Comparison of ENCODE assay signal across 21 mouse cellular contexts in the genomic region with DNA sequence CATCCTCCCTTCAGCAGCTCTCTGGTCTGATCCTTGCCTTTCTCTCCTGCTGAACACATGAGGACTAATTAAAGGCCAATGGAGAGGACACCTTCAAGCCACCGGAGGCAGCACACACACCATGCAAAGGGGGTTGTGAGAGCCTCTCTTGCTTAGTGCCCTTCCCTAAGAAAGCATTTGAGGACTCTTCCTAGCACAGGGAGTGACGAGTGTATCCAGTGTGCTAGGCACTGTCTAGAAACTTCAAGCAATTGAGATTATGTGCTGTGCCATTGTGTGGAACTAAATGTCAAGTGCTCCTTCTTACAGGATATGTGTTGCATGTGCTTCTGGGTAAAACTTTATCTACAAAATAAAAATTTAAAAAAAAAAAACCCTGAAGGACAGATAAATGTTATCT.
A peak's percentile ranks its signal among the peaks of the same experiment; 100 is the strongest.
DNase-seq lines count a peak whose midpoint lies in the region; ATAC-seq and TF ChIP-seq lines count a peak whose summit lies in the region.
"Had no signal": no experiment of that assay in that cellular context is flagged by ENCODE, and none has a peak within 500 bp of the region (broad histone marks: within the 10 kb centered on the region; RNA-seq: fewer than 3 reads in every experiment).

No protein-coding gene starts in this region.

- TF ChIP-seq POLR2A in heart, adult 2 months (IDR thresholded peaks at IDR 0.05; ENCODE audit: insufficient read depth, low read depth, low read length) = no peak
- TF ChIP-seq POLR2A in MEL (IDR thresholded peaks at IDR 0.05; ENCODE audit: control insufficient read depth in 1 of 2, insufficient read depth in 1 of 2, low read depth in 1 of 2, low read length in 2 of 2, poor library complexity in 1 of 2) = no peak

- intact Hi-C loops in heart, adult 2 months (cut with DNase I) = no loop called here

- H3K36me3 ChIP-seq in heart, postnatal 0 days (replicated peaks; ENCODE audit: control insufficient read depth, insufficient read depth, low read length) = no peaks in the 10 kb centered on the region
- H3K36me3 ChIP-seq in heart, adult 2 months (ENCODE audit: control insufficient read depth, insufficient read depth, low read length) = no peaks in the 10 kb centered on the region
- no peaks in the 10 kb centered on the region for H3K36me3 ChIP-seq in lung, postnatal 0 days (ENCODE audit: insufficient read depth, low read length)
- no peaks in the 10 kb centered on the region for H3K36me3 ChIP-seq in MEL (ENCODE audit: control insufficient read depth in 1 of 2, insufficient read depth in 2 of 2, low read length in 2 of 2)
- H3K36me3 ChIP-seq in forebrain, postnatal 0 days (ENCODE audit: insufficient read depth) = no peaks in the 10 kb centered on the region
- H3K36me3 ChIP-seq: embryonic facial prominence, embryonic 12.5 days; forebrain, embryonic 15.5 days; G1E; heart, embryonic 15.5 days; hindbrain, embryonic 10.5 days; hindbrain, embryonic 15.5 days had no signal

- H3K27ac ChIP-seq in heart, postnatal 0 days (ENCODE audit: low read depth) = no peak overlapping the region
- no peak overlapping the region for H3K27ac ChIP-seq in heart, adult 2 months
- H3K27ac ChIP-seq in lung, postnatal 0 days (ENCODE audit: low read length) = no peak overlapping the region
- no peak overlapping the region for H3K27ac ChIP-seq in MEL (ENCODE audit: control insufficient read depth, low read depth, low read length)
- no peak overlapping the region for H3K27ac ChIP-seq in forebrain, postnatal 0 days (ENCODE audit: low read depth, low read length)
- H3K27ac ChIP-seq: embryonic facial prominence, embryonic 12.5 days; forebrain, embryonic 15.5 days; heart, embryonic 15.5 days; hindbrain, embryonic 10.5 days; hindbrain, embryonic 15.5 days had no signal

- no peaks in the 10 kb centered on the region for H3K9me3 ChIP-seq in heart, postnatal 0 days (replicated peaks; ENCODE audit: control insufficient read depth, low read length)
- no peaks in the 10 kb centered on the region for H3K9me3 ChIP-seq in lung, postnatal 0 days (ENCODE audit: low read length)
- H3K9me3 ChIP-seq in MEL (replicated peaks; ENCODE audit: insufficient read depth, low read length) = no peaks in the 10 kb centered on the region
- H3K9me3 ChIP-seq in forebrain, postnatal 0 days (ENCODE audit: low read length) = no peaks in the 10 kb centered on the region
- H3K9me3 ChIP-seq: embryonic facial prominence, embryonic 12.5 days; forebrain, embryonic 15.5 days; G1E; heart, embryonic 15.5 days; hindbrain, embryonic 10.5 days; hindbrain, embryonic 15.5 days had no signal

- H3K4me1 ChIP-seq in heart, postnatal 0 days (ENCODE audit: control insufficient read depth, insufficient read depth) = no peaks in the 10 kb centered on the region
- no peaks in the 10 kb centered on the region for H3K4me1 ChIP-seq in heart, adult 2 months (ENCODE audit: control insufficient read depth, insufficient read depth, low read length)
- H3K4me1 ChIP-seq in lung, postnatal 0 days (ENCODE audit: insufficient read depth, low read depth, low read length) = no peaks in the 10 kb centered on the region
- no peaks in the 10 kb centered on the region for H3K4me1 ChIP-seq in MEL (ENCODE audit: control insufficient read depth in 1 of 2, insufficient read depth in 2 of 2, low read length in 2 of 2)
- H3K4me1 ChIP-seq in forebrain, postnatal 0 days (ENCODE audit: insufficient read depth) = peaks cover 3% of the 10 kb centered on the region; the same call in 1 of the 2 replicates
- H3K4me1 ChIP-seq: embryonic facial prominence, embryonic 12.5 days; heart, embryonic 15.5 days; hindbrain, embryonic 10.5 days had no signal

- TF ChIP-seq EP300 in heart, postnatal 0 days (IDR thresholded peaks at IDR 0.05; ENCODE audit: low read depth) = no peak
- TF ChIP-seq EP300 in heart, adult 2 months (IDR thresholded peaks at IDR 0.05; ENCODE audit: insufficient read depth, low read depth, low read length) = no peak
- TF ChIP-seq EP300 in lung, postnatal 0 days (IDR thresholded peaks at IDR 0.05) = peak; percentile 77; the same call in 1 of the 2 replicates
- TF ChIP-seq EP300 in MEL (IDR thresholded peaks at IDR 0.05; ENCODE audit: low read depth in 1 of 2, low read length in 2 of 2) = no peak

- H3K79me2 ChIP-seq in heart, adult 2 months (replicated peaks; ENCODE audit: control insufficient read depth, insufficient read depth, low read length) = no peaks in the 10 kb centered on the region
- no peaks in the 10 kb centered on the region for H3K79me2 ChIP-seq in MEL (ENCODE audit: control insufficient read depth, insufficient read depth, low read length, poor library complexity)

- 0 out of 2 replicates have a peak, but pooled peaks have one; percentile 2 for TF ChIP-seq CTCF in heart, postnatal 0 days (IDR thresholded peaks at IDR 0.05; ENCODE audit: low read depth)
- no peak for TF ChIP-seq CTCF in heart, adult 2 months (IDR thresholded peaks at IDR 0.05)
- TF ChIP-seq CTCF in lung, postnatal 0 days (IDR thresholded peaks at IDR 0.05) = peak; percentile 45
- peak in 2 of 3 experiments; percentile 1 to 21; a peak in 3 of 6 replicates for TF ChIP-seq CTCF in MEL (IDR thresholded peaks at IDR 0.05 in 2 of 3, conservative IDR thresholded peaks at IDR 0.05 in 1 of 3; ENCODE audit: control insufficient read depth in 1 of 3, insufficient read depth in 1 of 3, low read depth in 2 of 3, low read length in 3 of 3, poor library complexity in 1 of 3, severe bottlenecking in 1 of 3)
- no peak for TF ChIP-seq CTCF in forebrain, postnatal 0 days (IDR thresholded peaks at IDR 0.05; ENCODE audit: low read depth)

- no peak overlapping the region for H3K9ac ChIP-seq in heart, postnatal 0 days (replicated peaks; ENCODE audit: low read depth, low read length)
- no peak overlapping the region for H3K9ac ChIP-seq in heart, adult 2 months (ENCODE audit: low read depth, low read length)
- H3K9ac ChIP-seq in lung, postnatal 0 days (replicated peaks; ENCODE audit: low read depth) = no peak overlapping the region
- H3K9ac ChIP-seq in MEL (ENCODE audit: control insufficient read depth, low read depth, low read length, poor library complexity, severe bottlenecking) = no peak overlapping the region
- H3K9ac ChIP-seq in forebrain, postnatal 0 days = no peak overlapping the region
- H3K9ac ChIP-seq: embryonic facial prominence, embryonic 12.5 days; forebrain, embryonic 15.5 days; heart, embryonic 15.5 days; hindbrain, embryonic 15.5 days had no signal

- no peaks in the 10 kb centered on the region for H3K27me3 ChIP-seq in heart, postnatal 0 days (ENCODE audit: control insufficient read depth, insufficient read depth, low read length)
- no peaks in the 10 kb centered on the region for H3K27me3 ChIP-seq in heart, adult 2 months (ENCODE audit: control insufficient read depth, insufficient read depth, low read length)
- H3K27me3 ChIP-seq in lung, postnatal 0 days (replicated peaks; ENCODE audit: insufficient read depth, low read length) = no peaks in the 10 kb centered on the region
- H3K27me3 ChIP-seq in MEL (ENCODE audit: control insufficient read depth in 1 of 2, insufficient read depth in 2 of 2, low read length in 2 of 2) = peaks cover 0 to 2% of the 10 kb centered on the region in 2 experiments; a peak in 3 of 4 replicates
- no peaks in the 10 kb centered on the region for H3K27me3 ChIP-seq in forebrain, postnatal 0 days (ENCODE audit: insufficient read depth, low read length)
- H3K27me3 ChIP-seq: forebrain, embryonic 15.5 days; hindbrain, embryonic 15.5 days had no signal

- H3K4me2 ChIP-seq in heart, postnatal 0 days (ENCODE audit: low read depth, low read length) = no peak overlapping the region
- H3K4me2 ChIP-seq in lung, postnatal 0 days (replicated peaks; ENCODE audit: low read depth, low read length) = no peak overlapping the region
- no peak overlapping the region for H3K4me2 ChIP-seq in forebrain, postnatal 0 days (ENCODE audit: low read depth)
- H3K4me2 ChIP-seq: embryonic facial prominence, embryonic 12.5 days; forebrain, embryonic 15.5 days; heart, embryonic 11.5 days; heart, embryonic 15.5 days; hindbrain, embryonic 15.5 days had no signal

- no peak for ATAC-seq in heart, postnatal 0 days (ENCODE audit: insufficient read depth, low read depth)
- ATAC-seq in lung, postnatal 0 days = peak; percentile 83
- ATAC-seq in forebrain, postnatal 0 days = no peak
- ATAC-seq: forebrain, embryonic 15.5 days had no signal

- no peak overlapping the region for H3K4me3 ChIP-seq in heart, postnatal 0 days (ENCODE audit: low read depth, low read length)
- H3K4me3 ChIP-seq in heart, adult 2 months = no peak overlapping the region
- H3K4me3 ChIP-seq in lung, postnatal 0 days (ENCODE audit: low read depth, low read length) = no peak overlapping the region
- no peak overlapping the region for H3K4me3 ChIP-seq in MEL (ENCODE audit: control insufficient read depth in 1 of 2, insufficient read depth in 1 of 2, low read depth in 2 of 2, low read length in 2 of 2)
- H3K4me3 ChIP-seq in forebrain, postnatal 0 days (ENCODE audit: low read depth, low read length) = no peak overlapping the region
- H3K4me3 ChIP-seq: embryonic facial prominence, embryonic 12.5 days; forebrain, embryonic 15.5 days; heart, embryonic 15.5 days; hindbrain, embryonic 10.5 days; hindbrain, embryonic 15.5 days had no signal

- 36% methylated on average over 2 of the region's 2 CpGs for WGBS in heart, postnatal 0 days
- WGBS in heart, adult 2 months = 57% methylated on average over 2 of the region's 2 CpGs
- WGBS in lung, postnatal 0 days = 34% methylated on average over 2 of the region's 2 CpGs
- 65% methylated on average over 2 of the region's 2 CpGs for WGBS in forebrain, postnatal 0 days

- no peak for DNase-seq in heart, postnatal 0 days (ENCODE audit: low spot score)
- DNase-seq in heart, adult 2 months = no peak
- DNase-seq in lung, postnatal 0 days (ENCODE audit: low spot score) = peak; percentile 62
- no peak for DNase-seq in lung, postnatal 10 days
- DNase-seq in 3T3-L1 (ENCODE audit: low read depth, low spot score) (peak; percentile 17), MEL (ENCODE audit: low read depth, low spot score) (peak; percentile 23)
- DNase-seq in forebrain, postnatal 0 days = no peak
- DNase-seq: adrenal gland, postnatal 10 days; cerebellum, adult 11 months; cerebellum, adult 8-10 months; cerebellum, postnatal 14 days; embryo, embryonic 11 days; gastrocnemius, postnatal 10 days; heart, adult 18-20 months had no signal

- no peak for TF ChIP-seq RAD21 in MEL (IDR thresholded peaks at IDR 0.05; ENCODE audit: low read depth, low read length)

TF ChIP-seq in MEL, 35 proteins besides CTCF, POLR2A, EP300 and RAD21:
- TF ChIP-seq SMC3 (IDR thresholded peaks at IDR 0.05; ENCODE audit: low read depth, low read length) = 0 out of 2 replicates have a peak, but pooled peaks have one; percentile 19
- no peak for TF ChIP-seq RCOR1 (IDR thresholded peaks at IDR 0.05; ENCODE audit: low read depth, low read length)

Comparison
In these comparisons a context has a peak if more than half of its experiments do, and no peak if none do; other contexts are left out.
1. DNase-seq: peak in lung, postnatal 0 days (single experiment), 3T3-L1 (single experiment) and MEL (single experiment); none in heart, postnatal 0 days (single experiment), heart, adult 2 months (0 of 2), lung, postnatal 10 days (single experiment) and forebrain, postnatal 0 days (single experiment).
2. CTCF ChIP-seq: peak in heart, postnatal 0 days (single experiment), lung, postnatal 0 days (single experiment) and MEL (2 of 3); none in heart, adult 2 months (single experiment) and forebrain, postnatal 0 days (single experiment).